Mouse (Mus musculus) left cerebral cortex, postnatal 4 days (tissue): Measurements from ENCODE around the gene Pih1d1. TPM values are rescaled to one million over a fixed set of nuclear protein-coding genes. Genes with fewer than 3 reads are reported as not detected.

Experiments
- DNase-seq: peaks from one replicate; pipeline ENCODE4 v3.0.0-alpha.2; 2022
- intact Hi-C: fragments of 180-260 bp; cut with DNase I; formaldehyde crosslinking; loops from one replicate; pipeline ENCODE4 v1.15.1; 2025
- total RNA-seq, 2 experiments: library from RNA; stranded (reverse); gene quantifications; 2 replicates each; pipeline ENCODE4 v1.2.3; 2021

Gene Pih1d1
- total RNA-seq, 2 experiments from 2014 or later, result 100 to 101 TPM

- intact Hi-C loops, result no loop called here
- no peak for DNase-seq
Measured at GRCm38 (mm10) chr7:45126147-45126843, 27.8 kb upstream of the Pih1d1 start.

DNA sequence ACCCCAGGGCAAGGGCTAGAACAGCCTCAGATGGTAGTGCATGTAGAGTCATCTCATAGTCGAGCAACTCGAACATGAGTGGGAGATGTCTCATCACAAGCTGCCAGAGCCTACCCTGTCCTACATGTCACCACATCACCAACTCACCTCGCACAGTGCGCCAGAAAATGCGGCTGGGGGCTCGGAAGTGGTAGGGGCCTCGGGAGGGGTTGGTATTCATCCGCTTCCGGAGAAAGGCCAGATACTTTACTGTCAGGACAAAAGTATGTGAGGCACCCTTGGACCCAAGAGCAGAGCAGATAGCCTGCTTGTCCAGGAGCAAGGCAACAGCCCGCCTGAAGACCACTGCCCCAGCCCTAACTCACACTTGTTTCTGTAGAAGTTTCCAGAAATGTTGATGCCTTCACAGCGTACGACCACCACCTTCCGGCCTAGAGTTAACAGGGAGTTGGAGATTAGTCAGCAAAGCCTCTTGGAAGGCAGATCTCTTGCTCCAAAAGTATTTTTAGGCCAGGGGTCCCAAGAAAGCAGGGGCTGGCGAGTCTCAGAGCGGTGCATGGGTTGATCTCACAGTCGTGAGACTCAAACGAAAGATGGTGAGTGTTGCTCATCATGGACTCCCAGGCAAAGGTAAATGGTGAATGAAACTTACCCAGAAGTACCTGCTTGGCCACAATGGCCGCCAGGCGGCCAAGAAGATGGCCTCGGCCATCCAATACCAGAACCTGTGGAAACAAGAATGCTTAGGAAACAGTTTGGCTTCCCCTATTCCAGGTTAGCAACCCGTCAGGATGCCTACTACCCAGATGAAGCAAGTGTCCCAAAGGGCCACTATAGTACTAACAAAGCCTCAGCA lies 27.0 kb upstream of the Pih1d1 start:
- intact Hi-C loops, result no loop called here
- no peak for DNase-seq

DNA sequence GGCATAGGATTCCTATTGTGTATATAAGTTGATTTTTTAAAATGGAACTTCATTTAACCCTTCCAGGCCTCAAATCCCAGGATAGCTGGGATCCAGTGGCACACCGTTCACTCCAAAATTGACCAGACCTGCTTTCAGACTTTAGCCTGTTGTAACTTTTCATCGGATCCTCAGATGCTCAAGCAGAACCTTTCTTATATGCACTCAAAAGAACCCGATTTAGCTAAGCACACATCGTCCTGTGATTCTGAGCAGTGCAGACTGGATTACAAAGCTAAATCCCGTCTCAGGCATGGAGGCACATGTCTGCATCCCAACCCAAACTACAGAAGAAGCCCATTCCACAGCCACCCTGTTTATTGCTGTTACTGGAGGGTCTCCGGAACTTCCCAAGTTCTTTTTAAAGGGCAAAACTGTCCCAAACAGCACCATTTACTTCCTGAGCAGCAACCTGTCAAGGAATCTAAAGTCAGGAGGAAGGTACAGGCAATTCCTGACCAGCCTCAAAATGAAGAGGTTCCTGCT lies 26.3 kb upstream of the Pih1d1 start:
- no peak for DNase-seq
- intact Hi-C loops, result no loop called here

GRCm38 (mm10) chr7:45128624-45129246 lies 25.4 kb upstream of the Pih1d1 start, which contains the start of gene Rpl13a:
Rpl13a (minus strand) TSS chr7:45128761.
- intact Hi-C loops, result no loop called here
- DNase-seq, result peak; percentile 99

GRCm38 (mm10) chr7:45129318-45129717 lies 24.8 kb upstream of the Pih1d1 start:
- DNase-seq, result no peak
- intact Hi-C loops, result no loop called here

GRCm38 (mm10) chr7:45129776-45130512 lies 24.2 kb upstream of the Pih1d1 start:
- intact Hi-C loops, result no loop called here
- DNase-seq, result no peak

GRCm38 (mm10) chr7:45131850-45132249 lies 22.3 kb upstream of the Pih1d1 start:
- DNase-seq, result no peak
- intact Hi-C loops, result no loop called here

- no peak for DNase-seq
- intact Hi-C loops, result no loop called here
Measured at GRCm38 (mm10) chr7:45133446-45134159, 20.5 kb upstream of the Pih1d1 start.

DNA sequence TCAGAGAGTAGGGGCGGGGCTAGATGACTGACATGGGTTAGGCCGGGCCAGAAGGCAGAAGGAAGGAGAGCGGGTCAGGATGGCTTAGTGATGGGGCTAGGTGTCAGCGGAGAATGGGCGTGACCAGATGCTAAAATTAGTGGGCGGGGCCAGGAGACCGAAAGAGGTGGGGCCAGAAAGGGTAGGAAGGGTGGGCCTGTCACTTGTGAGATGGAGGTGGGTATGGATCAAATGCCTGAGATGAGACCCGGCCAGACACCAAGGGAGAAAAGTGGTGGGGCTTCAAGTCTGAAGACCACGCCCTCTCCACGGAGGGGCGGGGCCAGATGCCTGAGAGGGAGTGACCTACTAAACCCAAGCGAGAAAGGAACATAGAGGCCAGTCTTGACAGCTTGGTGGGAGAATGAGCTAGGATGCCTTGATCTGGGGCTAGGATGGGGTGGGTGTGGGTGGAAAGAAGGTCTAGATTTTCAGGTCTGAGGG lies 19.5 kb upstream of the Pih1d1 start:
- no peak for DNase-seq
- intact Hi-C loops, result no loop called here

GRCm38 (mm10) chr7:45135370-45135769 lies 18.7 kb upstream of the Pih1d1 start:
- intact Hi-C loops, result no loop called here
- DNase-seq, result no peak

- intact Hi-C loops, result no loop called here
Measured at GRCm38 (mm10) chr7:45135993-45136567, 18.0 kb upstream of the Pih1d1 start, which contains the start of the genes Gm45713 and Flt3l. Gm45713 (minus strand) TSS chr7:45136231. Flt3l (minus strand) TSS chr7:45136432.

DNA sequence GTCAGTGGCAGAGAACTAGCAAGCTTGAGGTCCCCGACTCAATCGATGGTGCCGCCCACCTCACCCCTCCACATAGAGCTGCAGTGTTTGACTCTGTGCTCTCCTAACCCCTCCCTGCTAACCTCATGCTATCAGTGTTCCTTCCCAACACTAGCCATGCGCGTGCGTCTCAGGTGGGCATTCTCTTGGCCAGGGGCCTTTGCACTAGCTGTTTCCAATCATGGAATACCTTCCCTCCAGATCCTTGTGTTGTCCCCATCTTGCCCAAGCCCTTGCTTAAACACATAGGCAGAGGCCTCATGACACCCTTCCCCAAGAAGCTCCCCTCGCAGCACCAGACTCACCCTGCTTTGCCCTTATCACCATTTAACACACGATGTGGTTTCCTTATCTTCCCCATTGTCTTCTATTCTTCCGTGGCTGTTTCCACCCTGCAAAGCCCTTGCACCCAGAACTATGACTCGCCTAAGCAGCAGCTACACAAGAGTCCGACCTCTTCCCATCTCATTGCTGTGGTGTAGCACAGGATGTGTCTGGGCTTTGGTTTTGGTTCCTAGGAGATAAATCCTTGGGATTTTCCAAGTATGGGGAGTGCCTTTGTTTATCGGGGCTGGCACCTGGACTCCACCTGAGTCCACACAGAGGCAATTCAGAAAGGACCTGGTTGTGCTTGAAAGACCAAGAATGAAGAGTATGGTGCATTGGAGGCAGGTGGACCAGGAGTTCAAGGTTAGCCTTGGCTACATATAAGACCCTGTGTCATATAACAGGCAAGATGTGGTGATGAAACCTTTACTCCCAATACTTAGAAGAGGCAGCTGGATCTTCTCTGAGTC lies 16.7 kb upstream of the Pih1d1 start:
- DNase-seq, result no peak

More at GRCm38 (mm10) chr7:45135993-45136567, 18.0 kb upstream of the Pih1d1 start, which contains the start of the genes Gm45713 and Flt3l:
- DNase-seq, result peak; percentile 88

DNA sequence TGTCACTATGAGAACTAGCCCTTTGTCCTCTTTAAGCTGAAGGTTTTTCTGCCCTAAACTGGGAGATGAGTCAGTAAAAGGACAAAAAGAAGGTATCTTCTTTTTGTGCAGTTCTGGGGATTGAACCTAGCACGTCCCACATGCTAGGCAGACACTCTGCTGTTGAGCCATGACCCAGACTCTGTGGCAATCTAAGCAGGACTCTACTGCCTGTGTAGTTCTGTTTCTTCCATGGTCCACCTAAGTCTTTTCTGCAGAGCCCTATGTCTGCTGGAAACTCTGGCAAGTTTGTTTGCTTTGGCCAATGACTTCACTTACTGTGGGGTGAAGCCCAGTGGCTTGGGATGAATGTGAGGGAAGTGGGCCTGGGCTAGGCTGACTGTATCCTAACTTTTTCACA lies 15.7 kb upstream of the Pih1d1 start:
- intact Hi-C loops, result no loop called here
- no peak for DNase-seq

More for the DNA sequence above, 16.7 kb upstream of the Pih1d1 start:
- intact Hi-C loops, result no loop called here

DNA sequence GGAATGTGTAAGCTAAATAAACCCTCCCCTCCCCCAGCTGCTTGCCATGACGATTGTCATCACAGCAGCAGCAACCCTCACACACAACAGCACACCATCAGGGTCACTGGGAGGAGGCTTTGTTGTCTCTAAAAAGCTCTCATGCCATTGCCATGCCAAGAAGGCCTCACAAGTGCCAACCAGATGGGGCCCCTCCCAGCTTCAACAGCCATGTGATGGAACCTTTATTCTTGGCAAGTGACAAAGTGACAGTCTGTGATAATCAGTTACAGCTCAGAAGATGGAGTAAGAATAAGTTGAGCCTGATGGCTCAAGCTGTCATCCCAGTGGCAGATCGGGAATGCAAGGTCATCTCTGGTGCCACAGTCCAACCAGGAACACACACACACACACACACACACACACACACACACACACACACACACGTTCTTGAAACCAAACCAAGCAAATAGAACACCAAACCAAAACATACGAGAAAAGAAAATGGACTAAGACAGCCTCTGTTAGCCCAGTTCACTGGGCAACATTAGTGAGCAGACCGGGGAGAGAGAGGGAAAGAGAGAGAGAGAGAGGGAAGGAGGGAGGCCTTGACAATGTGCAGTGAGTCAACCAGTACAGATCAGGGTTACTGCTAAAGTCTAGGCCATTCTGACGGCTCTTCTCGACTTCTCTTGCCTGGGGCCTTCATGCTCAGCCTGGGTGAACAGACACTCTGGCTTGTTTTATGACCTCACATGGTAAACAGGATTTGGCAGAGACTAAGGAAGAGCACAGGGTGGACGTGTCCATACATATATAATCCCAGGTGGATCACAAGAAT lies 14.0 kb upstream of the Pih1d1 start:
- intact Hi-C loops, result no loop called here
- DNase-seq, result peak; percentile 69

DNA sequence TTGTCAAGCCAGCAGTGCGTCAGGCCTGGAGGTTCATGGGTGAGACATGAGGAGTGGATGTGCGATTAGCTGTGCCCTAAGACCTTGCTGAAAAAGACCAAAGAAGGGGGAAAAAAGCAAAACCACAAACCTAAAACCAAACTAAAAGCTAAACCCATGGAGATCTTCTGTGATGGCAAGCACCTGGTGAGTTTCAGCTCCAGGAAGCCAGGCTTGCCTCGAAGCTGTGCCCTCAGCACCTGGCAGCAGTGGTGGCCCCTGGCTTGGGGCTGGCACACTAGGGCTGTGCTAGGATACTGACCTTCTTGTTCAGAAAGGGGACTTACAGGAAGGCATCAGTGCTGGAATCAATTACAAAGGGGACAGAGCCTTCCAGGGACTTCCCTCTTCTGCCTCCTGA lies 12.8 kb upstream of the Pih1d1 start:
- no peak for DNase-seq
- intact Hi-C loops, result no loop called here

DNA sequence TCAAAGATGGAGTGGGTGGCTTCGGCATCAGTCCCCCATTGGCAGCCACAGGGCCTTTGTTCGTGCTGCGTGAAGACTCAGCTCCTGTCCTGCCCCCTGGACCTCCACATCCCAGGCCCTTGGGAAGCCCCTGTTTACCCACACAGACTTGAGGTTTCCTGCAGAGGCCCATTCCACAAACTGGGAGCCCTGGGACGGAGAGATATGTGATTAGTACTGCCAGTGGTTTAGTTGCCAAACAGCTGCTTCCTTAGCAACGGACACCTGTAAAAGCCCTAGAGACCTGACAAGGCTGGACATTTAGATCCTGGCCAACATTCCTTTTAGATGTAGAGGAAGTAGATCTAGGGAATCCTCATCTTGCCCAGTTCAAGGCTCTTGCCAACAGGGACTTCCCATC lies 12.2 kb upstream of the Pih1d1 start:
- DNase-seq, result no peak
- intact Hi-C loops, result no loop called here

- no peak for DNase-seq
- intact Hi-C loops, result no loop called here
Measured at GRCm38 (mm10) chr7:45144368-45145174, 9.5 kb upstream of the Pih1d1 start.
